Mouse (Mus musculus): ENCODE data around the gene Ttc33. TPM values are rescaled to one million over a fixed set of nuclear protein-coding genes. Genes with fewer than 3 reads are reported as not detected.

The Ttc33 gene
- polyA plus RNA-seq, 1 experiment from 2014 or later, result 32.4 TPM

DNA sequence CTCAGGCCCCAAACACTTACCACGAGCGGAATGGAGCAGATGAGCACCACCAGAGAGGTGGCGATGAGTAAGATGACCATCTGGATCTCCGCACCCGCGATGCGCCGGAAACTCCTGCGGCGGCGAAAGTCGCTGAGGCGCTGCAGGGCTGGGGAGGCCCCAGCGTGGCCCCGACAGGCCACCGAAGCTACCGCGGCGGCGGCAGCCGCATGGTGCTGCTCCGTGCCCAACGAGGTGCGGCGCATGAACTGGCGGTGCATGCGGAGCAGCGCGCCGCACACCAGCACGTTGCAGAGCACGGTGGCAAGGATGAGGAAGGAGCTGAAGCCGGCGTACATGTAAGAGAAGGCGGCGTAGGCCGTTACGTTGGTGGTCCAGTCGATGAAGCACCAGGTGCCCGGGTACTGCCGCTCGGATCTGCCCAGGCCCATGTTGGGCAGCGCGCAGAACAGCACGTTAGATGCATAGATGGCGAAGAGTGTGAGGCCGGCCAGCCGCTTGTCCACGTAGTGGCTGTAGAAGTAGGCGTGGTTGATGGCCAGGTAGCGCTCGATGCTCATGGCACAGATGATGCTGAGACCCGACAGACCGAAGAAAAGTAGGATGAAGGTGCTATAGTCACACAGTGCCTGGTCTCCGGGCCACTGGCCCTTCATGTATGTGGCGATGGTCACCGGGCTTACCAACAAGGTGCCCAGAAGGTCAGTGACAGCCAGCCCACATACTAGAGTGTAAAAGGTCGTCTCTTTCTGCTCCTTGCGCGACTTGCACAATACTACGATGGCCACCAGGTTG, 57.1 kb downstream of the Ttc33 start:
- ATAC-seq (ENCODE audit: insufficient number of reproducible peaks, low FRiP score), result no peak; the same call in 1 of the 2 replicates
- Histone ChIP-seq H3K27me3 (replicated peaks) (peaks cover 30% of the 10 kb centered on the region), H3K4me1 (replicated peaks) (peaks cover 36% of the 10 kb centered on the region), H3K27ac (ENCODE audit: poor library complexity, severe bottlenecking) (no peak overlapping the region), H3K9ac (peak overlapping the region; percentile 61), H3K9me3 (replicated peaks) (no peaks in the 10 kb centered on the region), H3K4me3 (peak overlapping the region; percentile 65), H3K4me2 (peak overlapping the region; percentile 99), H3K36me3 (no peaks in the 10 kb centered on the region)
- WGBS, result 3% methylated on average over 61 of the region's 61 CpGs

DNA sequence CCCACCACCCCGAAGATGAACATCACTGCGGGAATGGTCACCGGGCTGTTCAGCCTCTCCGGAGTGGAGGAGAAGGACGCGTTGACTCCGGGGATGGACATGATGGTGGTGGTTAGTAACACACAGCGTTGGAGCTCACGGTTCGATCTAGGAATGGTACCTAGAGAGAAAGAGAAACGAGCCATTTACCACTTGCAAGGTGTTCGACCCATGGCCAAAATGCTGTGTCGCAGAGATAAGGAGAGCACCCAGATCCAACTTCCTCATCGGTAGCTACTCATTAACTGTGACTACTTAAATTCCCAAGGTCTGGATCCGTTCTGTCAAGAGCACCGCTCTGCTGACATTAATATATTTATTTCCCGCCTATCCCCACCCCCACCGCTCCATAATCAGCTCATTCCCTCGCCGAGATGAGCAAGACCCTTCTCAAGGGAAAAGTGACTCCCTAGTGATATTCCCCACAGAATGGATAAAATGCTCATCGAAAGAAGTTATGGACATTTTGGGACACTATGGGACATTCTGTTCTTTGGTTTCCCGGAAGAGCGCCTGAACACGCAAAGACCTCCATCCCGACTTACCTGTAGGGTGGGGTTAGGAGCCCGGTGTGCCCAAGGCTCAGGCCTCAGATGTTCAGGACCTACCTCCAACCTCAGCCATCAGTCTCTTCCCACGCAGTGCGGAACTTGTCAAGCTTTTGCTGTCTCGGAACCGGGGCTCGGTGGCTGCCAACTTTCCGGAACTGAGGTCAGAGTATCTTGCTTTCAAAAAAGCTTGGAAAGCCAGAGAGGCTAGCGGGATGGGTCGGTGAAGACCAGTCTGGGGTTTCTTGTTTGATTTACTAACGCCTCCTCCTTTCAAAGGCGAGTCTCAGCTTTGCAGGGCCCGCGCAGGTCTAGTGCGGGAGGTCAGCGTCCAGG, 58.0 kb downstream of the Ttc33 start:
- Histone ChIP-seq H3K27ac (ENCODE audit: poor library complexity, severe bottlenecking) (no peak overlapping the region), H3K4me3 (peak overlapping the region; percentile 65), H3K36me3 (no peaks in the 10 kb centered on the region), H3K4me1 (replicated peaks) (peaks cover 30% of the 10 kb centered on the region), H3K27me3 (replicated peaks) (peaks cover 30% of the 10 kb centered on the region), H3K4me2 (peak overlapping the region; percentile 99), H3K9me3 (replicated peaks) (no peaks in the 10 kb centered on the region), H3K9ac (peak overlapping the region; percentile 64)
- 9% methylated on average over 40 of the region's 40 CpGs for WGBS
- ATAC-seq (ENCODE audit: insufficient number of reproducible peaks, low FRiP score), result peak; percentile 7; the same call in 1 of the 2 replicates

DNA sequence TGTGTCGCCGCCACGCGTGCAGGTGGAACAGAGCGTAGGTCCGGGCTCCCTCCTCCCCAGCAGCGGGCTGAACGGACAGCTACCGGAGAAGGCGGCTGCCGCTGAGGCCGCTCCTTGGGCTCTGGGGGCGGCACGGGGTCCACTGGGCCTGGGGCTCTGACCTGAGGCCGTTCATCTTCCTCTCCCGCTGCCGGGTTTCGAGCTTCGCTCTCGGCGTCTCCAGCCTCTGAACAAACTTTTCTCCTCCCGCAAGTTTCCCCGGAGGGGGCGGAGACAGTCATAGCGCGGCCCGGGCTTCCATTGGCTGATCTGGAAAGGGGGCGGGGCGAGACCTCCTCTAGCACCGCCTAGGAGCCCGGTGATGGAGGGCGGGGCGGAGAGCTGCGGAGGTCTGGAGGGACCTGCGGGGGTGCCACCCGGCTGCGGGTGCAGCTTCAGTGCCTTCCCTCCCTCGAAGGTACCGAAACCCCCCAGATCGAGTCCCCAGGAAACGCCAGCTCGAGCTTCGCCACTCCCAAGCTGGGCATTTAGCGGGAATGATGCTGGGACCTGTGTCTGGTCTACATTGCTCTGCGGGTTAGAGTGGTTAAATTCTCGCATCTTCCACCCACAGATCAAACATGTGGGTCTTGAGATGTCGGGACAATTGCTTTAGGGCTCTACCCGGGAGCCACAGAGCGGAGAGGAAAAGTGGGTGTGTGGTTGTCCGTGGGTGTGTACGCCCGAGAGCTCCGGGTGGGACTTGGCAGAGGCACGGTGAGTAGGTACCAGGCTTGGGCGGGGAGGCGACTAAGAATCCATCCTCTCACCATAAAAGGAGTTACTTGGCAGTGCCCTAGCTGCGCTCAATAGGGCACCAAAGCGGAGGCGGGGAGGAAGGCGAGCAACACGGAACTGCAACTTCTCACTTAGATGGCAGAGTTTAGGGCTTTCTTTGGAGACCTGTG, 58.9 kb downstream of the Ttc33 start, which contains the start of gene Ptger4:
Gene Ptger4 (minus strand): TSS at position 229 of the 947 bp plus-strand sequence.
- WGBS, result 1% methylated on average over 61 of the region's 61 CpGs
- H3K27me3 ChIP-seq (replicated peaks), result peaks cover 30% of the 10 kb centered on the region
- peak; percentile 98 for ATAC-seq (ENCODE audit: insufficient number of reproducible peaks, low FRiP score)

DNA sequence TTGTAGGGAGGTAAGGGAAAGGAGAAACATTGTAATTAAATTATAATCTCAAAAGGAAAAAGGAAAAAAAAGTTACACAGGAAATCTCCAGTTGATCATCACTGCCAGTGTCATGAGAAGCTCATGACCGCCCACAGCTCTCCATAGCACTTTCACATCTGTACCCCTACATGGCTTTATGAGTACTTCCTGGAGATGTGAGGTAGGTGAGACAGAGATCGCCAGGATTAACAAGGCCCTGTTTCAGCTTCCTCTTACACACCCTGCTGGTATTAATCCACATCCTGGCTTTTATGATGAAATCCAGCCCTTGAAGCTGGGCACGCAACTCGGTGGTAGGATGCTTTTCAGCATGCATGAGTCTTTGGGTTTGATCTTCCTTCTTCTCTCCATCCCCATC, 64.9 kb downstream of the Ttc33 start:
- H3K9me3 ChIP-seq (replicated peaks), result no peaks in the 10 kb centered on the region
- H3K27ac ChIP-seq (ENCODE audit: poor library complexity, severe bottlenecking), result no peak overlapping the region
- ATAC-seq (ENCODE audit: insufficient number of reproducible peaks, low FRiP score), result no peak
- H3K36me3 ChIP-seq, result no peaks in the 10 kb centered on the region
- no peak overlapping the region for H3K4me2 ChIP-seq
- no peaks in the 10 kb centered on the region for H3K4me1 ChIP-seq (replicated peaks)
- no peak overlapping the region for H3K4me3 ChIP-seq
- WGBS, result 75% methylated on average over 4 of the region's 4 CpGs
- H3K9ac ChIP-seq, result no peak overlapping the region
- H3K27me3 ChIP-seq (replicated peaks), result 0 out of 2 replicates have a peak, but pooled peaks cover 5% of the 10 kb centered on the region

More for the DNA sequence above, 58.9 kb downstream of the Ttc33 start, which contains the start of gene Ptger4:
- Histone ChIP-seq H3K9me3 (replicated peaks) (no peaks in the 10 kb centered on the region), H3K9ac (peak within 1 kb of the TSS; percentile 64), H3K36me3 (no peaks in the 10 kb centered on the region), H3K4me3 (peak within 1 kb of the TSS; percentile 65), H3K4me2 (peak within 1 kb of the TSS; percentile 99), H3K27ac (ENCODE audit: poor library complexity, severe bottlenecking) (no peak within 1 kb of the TSS), H3K4me1 (replicated peaks) (peaks cover 30% of the 10 kb centered on the region)

DNA sequence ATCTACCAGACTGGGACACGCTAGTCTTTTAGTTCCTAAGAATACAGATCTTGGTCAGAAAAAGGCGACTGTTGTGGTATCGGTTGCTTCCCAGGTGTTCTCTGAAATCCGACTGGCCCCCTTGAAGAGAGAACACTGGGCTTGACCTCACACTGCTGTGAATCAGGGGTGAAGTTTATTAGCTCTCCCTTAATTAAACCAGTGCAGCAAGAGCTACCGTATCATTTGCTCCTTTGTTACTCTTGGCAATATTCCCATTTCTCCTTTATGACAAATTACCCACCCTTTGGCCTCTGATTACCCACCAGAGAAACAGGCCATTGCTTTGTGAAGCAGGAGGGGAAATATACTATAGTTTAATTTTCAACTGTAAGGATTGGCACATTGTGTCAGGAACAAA, 74.9 kb downstream of the Ttc33 start:
- Histone ChIP-seq H3K4me2 (no peak overlapping the region), H3K27ac (ENCODE audit: poor library complexity, severe bottlenecking) (no peak overlapping the region), H3K27me3 (replicated peaks) (no peaks in the 10 kb centered on the region), H3K36me3 (no peaks in the 10 kb centered on the region), H3K4me1 (replicated peaks) (no peaks in the 10 kb centered on the region), H3K9me3 (replicated peaks) (no peaks in the 10 kb centered on the region), H3K9ac (no peak overlapping the region), H3K4me3 (no peak overlapping the region)
- WGBS, result 66% methylated on average over 5 of the region's 5 CpGs
- no peak for ATAC-seq (ENCODE audit: insufficient number of reproducible peaks, low FRiP score)

DNA sequence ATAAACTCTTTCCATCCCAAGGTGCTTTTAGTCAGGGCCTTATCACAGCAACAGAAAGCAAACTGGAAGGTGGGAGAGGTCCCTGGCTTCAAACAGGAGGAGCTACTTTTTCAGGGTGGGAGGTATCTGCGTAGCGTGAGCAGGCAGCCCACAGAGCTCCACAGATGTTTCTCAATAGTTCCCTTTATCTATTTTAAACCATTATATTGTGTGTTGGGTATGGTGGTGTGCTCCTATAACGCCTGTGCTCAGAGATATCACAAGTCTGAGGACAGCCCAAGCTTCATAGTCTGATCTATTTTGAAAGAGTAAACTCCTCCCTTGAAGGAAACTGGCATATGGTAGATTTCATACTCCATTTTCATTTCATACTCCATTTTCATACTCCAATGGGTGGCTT, 75.7 kb downstream of the Ttc33 start:
- 72% methylated on average over 3 of the region's 3 CpGs for WGBS
- H3K4me3 ChIP-seq, result no peak overlapping the region
- no peak overlapping the region for H3K27ac ChIP-seq (ENCODE audit: poor library complexity, severe bottlenecking)

DNA sequence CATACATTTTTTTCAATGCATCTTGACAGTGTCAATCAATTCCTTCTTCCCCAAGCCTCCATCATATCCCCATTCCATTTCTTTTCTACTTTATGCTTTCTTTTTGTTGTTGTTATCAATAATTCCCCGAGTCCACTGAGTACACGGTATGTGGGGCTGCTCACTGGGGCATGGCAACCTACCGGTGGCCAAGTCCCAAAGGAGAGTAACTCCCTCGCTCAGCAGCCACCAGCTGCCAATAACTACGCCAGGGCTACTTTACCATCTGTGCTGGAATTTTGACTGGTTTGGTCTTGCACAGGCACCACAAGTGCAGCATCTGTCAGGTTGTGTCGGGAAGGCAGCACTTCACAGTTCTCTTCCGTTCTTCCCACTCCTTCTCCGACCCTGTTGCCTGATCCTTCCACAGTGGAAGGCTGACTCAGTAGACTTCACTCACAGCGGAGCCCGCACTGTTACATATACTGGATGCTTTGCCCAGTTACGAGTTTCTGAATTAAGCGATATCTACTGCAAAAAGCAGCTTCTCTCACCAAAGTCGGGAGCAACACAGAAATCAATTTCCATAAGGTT, 76.9 kb downstream of the Ttc33 start:
- Histone ChIP-seq H3K4me3 (no peak overlapping the region), H3K36me3 (no peaks in the 10 kb centered on the region), H3K27me3 (replicated peaks) (no peaks in the 10 kb centered on the region), H3K27ac (ENCODE audit: poor library complexity, severe bottlenecking) (no peak overlapping the region), H3K4me1 (replicated peaks) (no peaks in the 10 kb centered on the region), H3K9me3 (replicated peaks) (no peaks in the 10 kb centered on the region), H3K9ac (no peak overlapping the region), H3K4me2 (no peak overlapping the region)
- WGBS, result 86% methylated on average over 13 of the region's 13 CpGs
- ATAC-seq (ENCODE audit: insufficient number of reproducible peaks, low FRiP score), result no peak

More for the DNA sequence above, 75.7 kb downstream of the Ttc33 start:
- Histone ChIP-seq H3K27me3 (replicated peaks) (no peaks in the 10 kb centered on the region), H3K36me3 (no peaks in the 10 kb centered on the region), H3K9me3 (replicated peaks) (no peaks in the 10 kb centered on the region), H3K4me2 (no peak overlapping the region), H3K9ac (no peak overlapping the region), H3K4me1 (replicated peaks) (no peaks in the 10 kb centered on the region)
- ATAC-seq (ENCODE audit: insufficient number of reproducible peaks, low FRiP score), result no peak

DNA sequence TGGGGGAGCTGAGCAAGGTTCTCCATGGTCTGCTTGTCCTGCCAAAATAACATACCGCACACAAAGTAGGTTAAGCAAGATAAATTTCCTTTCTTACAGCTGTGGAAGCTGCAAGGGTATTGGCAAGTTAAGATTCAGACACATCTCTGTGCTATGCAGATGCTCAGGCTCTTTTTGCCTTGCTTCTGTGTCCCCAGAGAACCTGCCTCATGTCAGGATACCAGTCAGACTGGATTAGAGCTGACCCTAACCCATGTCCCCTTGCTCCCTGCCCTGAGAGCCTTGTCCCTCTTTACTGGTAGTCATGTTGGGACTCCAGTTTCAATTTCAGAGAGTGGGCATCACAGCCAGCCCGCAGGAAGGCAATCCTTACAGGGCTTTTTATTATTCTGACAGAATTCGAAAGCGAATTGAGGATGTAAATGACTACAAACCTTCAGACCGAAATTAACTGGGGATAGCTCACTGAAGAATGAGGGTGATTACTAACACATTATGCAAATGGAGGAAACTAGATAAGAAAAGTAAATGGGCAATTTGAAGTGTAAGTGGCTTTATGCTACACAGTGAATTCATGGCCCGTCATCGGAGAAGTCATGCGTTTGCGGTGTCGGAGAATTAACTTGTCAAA, 77.7 kb downstream of the Ttc33 start:
- no peaks in the 10 kb centered on the region for H3K27me3 ChIP-seq (replicated peaks)
- no peak overlapping the region for H3K27ac ChIP-seq (ENCODE audit: poor library complexity, severe bottlenecking)
- no peak for ATAC-seq (ENCODE audit: insufficient number of reproducible peaks, low FRiP score)
- no peaks in the 10 kb centered on the region for H3K9me3 ChIP-seq (replicated peaks)
- H3K4me3 ChIP-seq, result no peak overlapping the region
- 83% methylated on average over 10 of the region's 10 CpGs for WGBS
- H3K4me1 ChIP-seq (replicated peaks), result no peaks in the 10 kb centered on the region
- no peak overlapping the region for H3K9ac ChIP-seq
- H3K4me2 ChIP-seq, result no peak overlapping the region
- no peaks in the 10 kb centered on the region for H3K36me3 ChIP-seq

DNA sequence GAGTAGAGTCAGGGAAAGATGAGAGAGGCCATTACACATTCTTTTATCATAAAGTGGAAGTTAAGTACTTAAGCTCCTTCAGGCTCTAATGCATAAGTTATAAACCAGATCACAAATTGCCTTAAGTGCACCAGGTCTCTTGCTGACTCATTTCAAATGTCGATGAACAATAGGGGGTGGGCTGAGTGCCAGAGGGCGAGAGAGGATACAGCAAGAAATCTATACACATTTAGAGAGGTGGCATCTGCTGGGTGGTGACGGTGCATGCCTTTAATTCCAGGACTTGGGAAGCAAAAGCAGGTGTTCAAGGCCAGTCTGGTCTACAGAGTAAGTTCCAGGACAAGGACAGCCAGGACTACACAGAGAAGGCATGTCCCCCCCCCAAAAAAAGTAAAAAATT, 80.8 kb downstream of the Ttc33 start:
- 67% methylated on average over 3 of the region's 3 CpGs for WGBS
- Histone ChIP-seq H3K4me3 (no peak overlapping the region), H3K9ac (no peak overlapping the region), H3K9me3 (replicated peaks) (no peaks in the 10 kb centered on the region), H3K4me2 (no peak overlapping the region), H3K27ac (ENCODE audit: poor library complexity, severe bottlenecking) (no peak overlapping the region), H3K4me1 (replicated peaks) (no peaks in the 10 kb centered on the region), H3K27me3 (replicated peaks) (no peaks in the 10 kb centered on the region), H3K36me3 (no peaks in the 10 kb centered on the region)
- ATAC-seq (ENCODE audit: insufficient number of reproducible peaks, low FRiP score), result no peak

All from heart, embryonic 12.5 days (tissue).